Mouse (Mus musculus) mouse embryonic stem cell (cell line): ENCODE measurements at regions not wholly inside any gene's neighbourhood (a gene's known extent, or its start where the extent isn't known, plus 50 kb on each side); places are given as distances from the start of the nearest gene placed in this dataset.

ENCODE experiments used
- in situ Hi-C, 2 experiments: fragments of 300-500 bp; cut with MboI; formaldehyde crosslinking; loops; 1 replicate in 1 of 2; 3 replicates in 1 of 2; pipeline ENCODE4 v1.14.3; 2019 to 2020; ENCODE audit warnings: low sequenced_read_pairs in 2 of 2, low pct_unique_long_range_greater_than_20kb in 1 of 2, mixed read lengths in 1 of 2; ENCODE audit not compliant: unreplicated experiment in 1 of 2

DNA sequence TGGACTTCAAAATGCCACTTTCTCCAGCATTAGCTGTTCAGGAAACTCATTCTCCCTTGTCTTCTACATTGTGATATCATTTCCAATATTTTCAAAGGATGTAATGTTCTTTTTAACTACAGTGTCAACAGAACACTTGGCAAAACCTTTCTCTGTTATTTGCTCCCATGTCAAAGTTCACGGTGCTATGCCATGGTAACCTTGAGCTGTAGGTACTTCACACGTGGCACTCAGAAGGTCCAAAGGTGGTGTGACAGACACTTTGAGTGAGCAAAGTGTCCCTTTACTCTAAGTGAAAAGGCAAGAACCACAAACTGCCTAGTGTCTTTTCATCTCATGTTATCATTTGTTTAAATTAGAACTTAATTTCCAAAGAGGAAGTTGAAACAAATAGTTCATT, 53.3 kb upstream of the Tram2 start:
- in situ Hi-C loops, result no loop called here

DNA sequence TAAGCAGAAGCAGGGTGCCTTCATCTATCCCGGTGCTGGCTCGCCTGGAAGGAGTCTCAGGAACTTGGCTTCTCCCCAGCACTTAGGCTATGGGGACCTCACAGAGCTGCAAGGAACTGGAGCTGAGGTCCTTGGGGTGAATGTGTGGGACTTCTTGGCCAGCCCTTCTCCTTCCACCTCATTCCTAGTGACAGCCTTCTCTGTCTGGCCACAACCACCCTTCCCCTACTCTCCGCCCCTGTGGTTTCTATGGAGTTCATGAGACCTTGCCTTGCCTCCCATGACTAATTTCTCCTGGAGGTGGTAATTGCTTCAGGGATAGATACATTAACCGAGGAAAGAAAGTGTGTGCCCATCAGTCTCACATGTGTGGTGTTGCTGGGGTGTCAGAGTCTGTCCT, 67.9 kb upstream of the Tram2 start:
- in situ Hi-C loops, result no loop called here

DNA sequence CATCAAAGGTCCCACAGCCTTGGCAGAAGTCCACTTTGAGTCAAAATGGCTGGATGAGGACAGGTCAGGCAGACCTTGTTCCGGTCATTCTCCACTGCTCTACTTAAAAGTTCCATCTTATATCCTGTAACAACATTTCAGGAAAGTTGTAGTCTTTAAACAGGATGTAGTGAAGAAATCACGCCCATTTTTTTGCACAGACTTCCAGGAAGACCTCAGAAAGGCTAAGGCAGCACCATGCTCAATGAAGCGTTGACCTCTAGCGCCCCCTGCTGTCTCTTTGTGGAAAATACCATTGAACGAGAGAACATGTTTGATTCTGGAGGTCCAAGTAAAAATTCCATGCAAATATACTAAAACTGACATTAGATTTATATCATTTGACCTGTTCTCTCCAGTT, 56.6 kb upstream of the Tmem14a start:
- in situ Hi-C loops, result loop anchor here in 1 of 2 experiments (25.0 kb wide), 1 partner anchor 224 kb away; no protein-coding TSS in a partner anchor

DNA sequence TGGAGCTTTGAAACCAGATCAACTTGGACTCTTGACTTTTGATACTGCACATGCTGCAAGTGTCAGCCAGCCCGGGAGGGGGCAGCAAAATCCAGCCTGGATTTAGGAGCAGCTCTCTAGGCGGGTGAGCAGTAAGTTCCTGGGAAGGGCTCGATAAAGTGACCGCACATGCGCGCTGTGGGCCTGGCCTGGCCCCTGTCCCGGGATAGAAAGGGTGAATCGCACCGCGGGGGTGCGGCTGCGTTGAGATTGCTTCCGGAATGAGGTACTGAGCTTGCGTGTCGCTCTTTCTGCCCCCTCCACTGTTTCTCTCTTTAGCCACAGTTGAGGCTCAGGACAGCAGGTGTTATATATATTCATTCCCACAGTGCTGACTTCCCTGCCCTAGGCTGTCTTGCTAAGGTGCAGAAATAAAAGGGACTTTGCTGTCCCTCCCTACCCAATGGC, 52.1 kb upstream of the Tmem14a start:
- in situ Hi-C loops, result loop anchor here in 1 of 2 experiments (25.0 kb wide), 1 partner anchor 229 kb away; no protein-coding TSS in a partner anchor

DNA sequence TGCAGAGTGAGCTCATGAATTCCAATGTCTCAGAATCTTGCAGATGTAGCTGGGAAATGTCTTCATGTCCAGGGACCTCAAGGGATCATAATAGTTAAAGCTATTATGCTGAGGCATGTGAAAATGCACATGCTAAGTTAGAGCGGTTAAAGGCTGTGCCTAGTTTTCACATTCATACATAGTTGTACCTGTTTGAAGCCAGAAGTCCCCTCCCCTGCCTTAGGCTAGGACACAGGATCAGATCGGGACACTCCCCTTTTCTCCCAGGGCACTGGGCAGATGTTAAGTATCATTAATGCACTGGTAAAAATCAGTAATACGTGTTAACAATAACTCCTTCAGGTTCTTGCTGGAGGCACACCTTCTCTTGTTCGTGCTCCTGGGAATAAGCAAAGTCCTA, 51.6 kb upstream of the Tmem14a start:
- in situ Hi-C loops, result loop anchor here in 1 of 2 experiments (25.0 kb wide), 1 partner anchor 229 kb away; no protein-coding TSS in a partner anchor
